Mouse (Mus musculus) layer of hippocampus, adult 2 months (tissue): ENCODE measurements around the gene Iqcf3. TPM values are rescaled to one million over a fixed set of nuclear protein-coding genes. Genes with fewer than 3 reads are reported as not detected.
A peak's percentile ranks its signal among the peaks of the same experiment; 100 is the strongest.

Experiments used
- DNase-seq, 2 experiments: peaks; one replicate each; pipeline ENCODE4 v3.0.0; 2022; ENCODE audit warnings: low spot score in 2 of 2
- H3K27ac ChIP-seq: fragments of 200-600 bp; 2 replicates; pipeline ENCODE4 v1.8.1; 2022
- H3K4me3 ChIP-seq: fragments of 200-600 bp; 2 replicates; pipeline ENCODE4 v1.8.1; 2022; ENCODE audit warnings: mild to moderate bottlenecking
- CTCF ChIP-seq: fragments of 200-600 bp; conservative IDR thresholded peaks from 2 replicates; pipeline ENCODE4 v1.8.1; 2022; ENCODE audit warnings: antibody characterized with exemption, mild to moderate bottlenecking, moderate library complexity
- total RNA-seq, 2 experiments: library from RNA; stranded (reverse); gene quantifications; 2 replicates each; pipeline ENCODE4 v1.2.3; 2021

Iqcf3 gene
- total RNA-seq, 2 experiments from 2014 or later, result not detected

DNA sequence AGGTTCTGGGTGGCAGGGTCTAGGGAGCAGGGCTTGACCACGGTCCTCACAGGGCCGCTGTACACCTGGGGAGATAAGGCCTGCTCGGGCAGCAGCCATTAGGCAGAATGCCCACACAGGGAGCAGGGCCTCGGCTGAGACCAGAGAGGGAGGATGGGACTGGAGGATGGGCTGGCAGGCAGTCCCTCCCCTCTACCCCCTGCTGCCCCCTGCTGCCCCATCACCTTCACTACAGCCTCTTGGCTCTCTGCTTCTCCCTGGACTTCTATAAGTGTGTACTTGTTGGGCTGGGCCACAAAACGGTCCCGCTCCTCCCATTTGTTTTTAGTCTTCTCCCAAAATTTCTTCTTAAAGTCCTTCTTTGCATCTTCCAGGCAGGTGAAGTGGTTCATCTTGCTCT is 87.0 kb downstream of the Iqcf3 start:
- TF ChIP-seq CTCF, result peak; percentile 80
- Histone ChIP-seq H3K4me3 (no peak overlapping the region), H3K27ac (peak overlapping the region; percentile 63)
- peak; percentile 34 to 70 for DNase-seq

DNA sequence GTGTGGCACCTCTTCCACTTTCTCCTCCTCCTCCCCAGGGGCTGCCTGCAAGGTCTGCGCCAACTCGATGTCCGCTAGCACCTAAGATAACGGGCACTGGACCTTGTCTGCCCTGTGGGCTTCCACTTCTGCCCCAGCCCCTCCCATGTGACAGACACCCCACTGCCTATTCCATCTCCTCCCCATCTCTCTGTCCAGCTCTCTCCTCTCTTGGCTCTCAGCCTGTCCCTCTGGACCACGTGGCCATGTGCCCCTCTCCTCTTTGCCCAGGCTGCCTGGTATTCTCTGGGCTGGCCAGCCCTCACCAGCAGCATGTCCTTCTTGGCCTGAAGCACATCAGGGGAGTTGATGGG is 87.7 kb downstream of the Iqcf3 start:
- TF ChIP-seq CTCF, result no peak
- H3K27ac ChIP-seq, result peak overlapping the region; percentile 63; the same call in 1 of the 2 replicates
- peak; percentile 0 to 9 for DNase-seq
- no peak overlapping the region for H3K4me3 ChIP-seq

DNA sequence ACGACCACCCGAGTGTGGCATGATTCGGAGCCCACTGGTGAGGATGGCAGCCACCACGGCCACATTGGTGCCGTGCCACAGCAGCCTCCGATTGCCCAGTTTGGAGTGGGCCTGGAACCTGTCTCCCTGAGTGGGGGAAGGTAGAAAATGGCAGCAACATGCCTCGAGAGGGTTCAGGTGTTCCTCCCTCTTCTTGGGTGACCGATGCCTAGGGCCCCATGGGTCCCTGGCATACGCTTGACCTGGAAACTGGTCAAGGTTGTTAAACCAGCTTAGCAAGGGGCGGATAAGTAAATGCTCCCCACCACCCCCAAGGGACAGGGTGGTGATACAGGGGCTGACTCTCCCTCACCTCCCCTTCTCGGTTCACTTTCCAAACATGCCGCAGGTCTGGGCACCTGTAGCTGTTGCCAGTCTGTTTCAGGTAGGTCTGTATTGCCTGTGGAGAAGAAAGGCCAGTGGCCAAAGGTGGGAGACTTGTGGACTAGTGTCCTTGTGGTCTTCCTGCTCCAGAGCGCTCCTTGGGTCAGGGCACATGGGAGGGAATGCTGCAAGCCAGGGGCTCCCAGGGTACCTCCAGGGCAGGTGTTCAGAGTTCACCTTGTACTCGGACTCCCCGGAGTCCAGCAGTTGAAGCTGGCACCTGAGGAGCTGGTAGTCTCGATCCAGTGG is 88.2 kb downstream of the Iqcf3 start:
- peak; percentile 0 to 7 for DNase-seq
- no peak for TF ChIP-seq CTCF
- no peak overlapping the region for H3K4me3 ChIP-seq
- peak overlapping the region; percentile 77; the same call in 1 of the 2 replicates for H3K27ac ChIP-seq

DNA sequence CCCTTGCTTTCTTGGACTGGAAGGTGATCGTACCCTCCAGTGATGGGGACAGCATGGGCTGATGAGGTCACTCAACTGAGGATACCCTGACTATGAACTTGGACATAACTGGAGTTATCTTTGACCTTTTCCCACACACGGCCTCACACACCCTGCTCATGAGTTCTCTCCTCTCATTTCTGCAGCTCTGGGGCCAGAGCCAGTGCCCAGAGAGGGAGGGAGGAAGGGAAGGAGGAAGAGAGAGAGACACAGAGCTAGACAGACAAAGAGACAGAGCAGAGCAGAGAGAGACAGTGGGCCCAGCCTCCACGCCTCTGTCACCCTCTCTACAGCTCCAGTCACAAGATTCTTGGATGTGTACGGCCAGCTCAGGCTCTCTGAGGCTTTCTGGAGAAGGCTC is 89.1 kb downstream of the Iqcf3 start:
- Histone ChIP-seq H3K27ac (peak overlapping the region; percentile 77), H3K4me3 (no peak overlapping the region)
- peak in 1 of 2 experiments; percentile 9 for DNase-seq
- TF ChIP-seq CTCF, result no peak

DNA sequence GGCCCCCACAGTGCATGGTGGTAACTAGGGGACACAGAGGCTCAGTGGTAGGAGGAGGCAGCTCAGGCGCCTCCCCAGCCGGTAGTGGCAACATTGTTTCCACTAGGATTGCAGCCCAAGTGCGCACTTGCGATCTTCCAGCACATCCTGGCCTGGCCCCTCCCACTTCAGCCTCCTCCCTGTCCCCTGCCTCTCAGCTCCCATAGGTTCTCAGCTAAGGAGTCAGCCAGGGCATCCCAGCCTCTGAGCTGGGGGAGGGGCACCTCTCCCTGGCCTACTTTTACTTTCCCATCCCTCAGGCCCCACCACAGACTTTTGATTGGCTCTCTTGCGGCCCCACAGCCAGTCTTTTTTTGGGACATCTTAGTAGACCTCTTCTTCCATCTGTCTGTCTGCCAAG is 89.5 kb downstream of the Iqcf3 start:
- Histone ChIP-seq H3K4me3 (no peak overlapping the region), H3K27ac (peak overlapping the region; percentile 77)
- no peak for TF ChIP-seq CTCF
- DNase-seq, result peak in 1 of 2 experiments; percentile 15

DNA sequence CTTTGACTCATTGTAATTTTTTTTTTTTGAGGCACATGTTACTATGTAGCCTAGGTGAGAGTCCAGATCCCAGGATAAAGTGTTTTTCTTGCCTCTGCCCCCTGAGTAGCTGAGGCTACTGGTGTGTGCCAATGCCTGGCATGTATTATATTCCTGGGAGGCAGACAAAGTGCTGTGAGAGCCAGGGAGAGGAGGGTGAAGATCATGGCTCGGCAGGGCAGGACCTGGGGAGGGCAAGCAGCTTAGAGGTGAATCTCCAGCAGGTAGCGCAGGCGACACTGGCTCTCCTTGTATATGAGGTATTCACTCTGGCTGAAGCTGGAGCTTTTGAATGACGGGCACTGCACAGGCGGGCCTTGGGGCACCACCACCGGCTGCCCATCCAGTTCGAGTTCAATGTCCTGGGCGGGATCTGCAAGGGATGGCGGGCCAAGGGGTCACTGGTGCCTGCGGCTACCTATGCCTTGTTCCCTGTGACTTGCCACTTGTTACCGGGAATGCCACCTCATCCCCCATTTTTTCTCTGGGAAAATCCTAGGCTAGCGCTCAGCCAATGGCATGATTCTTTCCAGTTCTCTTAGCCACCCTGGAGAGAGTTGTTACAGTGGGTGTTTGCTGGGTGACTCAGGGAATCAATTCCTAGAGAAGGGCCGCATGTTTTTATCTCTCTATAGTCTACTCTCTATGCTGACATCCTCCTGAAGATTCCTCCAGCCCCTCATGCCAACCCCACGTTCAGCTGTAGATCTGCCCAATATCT is 90.3 kb downstream of the Iqcf3 start:
- TF ChIP-seq CTCF, result no peak
- Histone ChIP-seq H3K27ac (peak overlapping the region; percentile 77), H3K4me3 (no peak overlapping the region)
- DNase-seq, result no peak

DNA sequence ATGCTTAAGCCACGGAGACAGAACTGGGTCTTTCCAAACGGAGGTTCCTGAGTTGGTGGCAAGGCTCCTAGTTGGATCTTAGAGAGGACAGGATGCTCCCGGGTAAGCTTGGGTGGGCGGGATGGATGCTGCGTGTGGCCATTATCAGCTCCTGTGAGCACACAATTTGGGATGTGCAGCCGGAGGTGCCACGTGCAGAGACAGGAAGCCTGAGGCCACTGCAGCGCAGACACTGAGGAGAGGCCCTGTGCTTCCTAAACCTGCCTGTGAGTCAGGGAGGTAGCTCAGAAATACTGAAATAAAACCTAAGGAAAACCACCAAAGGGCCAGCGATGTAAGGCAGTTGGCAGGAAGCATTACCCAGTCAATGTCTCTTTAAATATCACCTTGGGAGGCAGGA is 91.7 kb downstream of the Iqcf3 start:
- TF ChIP-seq CTCF, result no peak
- Histone ChIP-seq H3K4me3 (no peak overlapping the region), H3K27ac (no peak overlapping the region)
- no peak for DNase-seq

DNA sequence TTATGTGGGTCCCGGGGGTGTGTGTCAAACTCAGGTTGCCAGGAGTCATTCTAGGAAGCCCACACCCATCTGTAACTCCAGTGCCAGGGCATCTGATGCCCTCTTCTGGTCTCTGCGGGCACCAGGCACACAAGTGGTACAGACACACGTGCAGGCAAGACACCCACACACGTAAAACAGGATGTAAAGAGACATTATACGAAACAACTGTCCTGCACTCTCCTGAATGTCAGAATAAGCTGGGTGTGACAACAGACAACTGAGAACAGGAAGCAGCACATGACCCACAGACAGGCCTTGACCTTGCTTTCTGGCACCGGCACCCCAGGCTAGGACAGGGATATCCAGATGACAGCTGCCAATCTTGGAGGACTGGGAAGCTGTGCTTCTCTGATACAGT is 92.1 kb downstream of the Iqcf3 start:
- DNase-seq, result no peak
- TF ChIP-seq CTCF, result peak; percentile 19; the same call in 1 of the 2 replicates
- Histone ChIP-seq H3K4me3 (no peak overlapping the region), H3K27ac (no peak overlapping the region)

DNA sequence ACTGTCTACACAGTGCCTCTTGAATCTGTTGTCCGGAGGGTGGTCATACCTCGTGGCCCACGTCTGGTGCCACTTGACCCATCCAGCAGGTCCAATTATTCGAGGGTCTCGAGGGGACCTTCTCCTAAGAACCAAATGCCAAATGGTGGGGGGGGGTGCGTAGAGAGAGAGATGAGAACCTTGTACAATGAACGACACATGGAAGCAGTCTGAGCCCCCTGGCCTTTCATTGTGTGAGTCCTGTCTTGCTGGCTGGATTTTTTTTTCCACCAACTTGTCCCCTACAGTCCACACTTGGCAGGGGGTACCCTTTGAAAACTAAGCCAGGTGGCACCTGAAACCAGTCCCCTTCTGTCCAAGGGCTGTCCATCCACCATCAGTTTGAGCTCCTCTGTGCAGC is 93.7 kb downstream of the Iqcf3 start:
- H3K27ac ChIP-seq, result no peak overlapping the region
- no peak for TF ChIP-seq CTCF
- H3K4me3 ChIP-seq, result no peak overlapping the region
- DNase-seq, result no peak

DNA sequence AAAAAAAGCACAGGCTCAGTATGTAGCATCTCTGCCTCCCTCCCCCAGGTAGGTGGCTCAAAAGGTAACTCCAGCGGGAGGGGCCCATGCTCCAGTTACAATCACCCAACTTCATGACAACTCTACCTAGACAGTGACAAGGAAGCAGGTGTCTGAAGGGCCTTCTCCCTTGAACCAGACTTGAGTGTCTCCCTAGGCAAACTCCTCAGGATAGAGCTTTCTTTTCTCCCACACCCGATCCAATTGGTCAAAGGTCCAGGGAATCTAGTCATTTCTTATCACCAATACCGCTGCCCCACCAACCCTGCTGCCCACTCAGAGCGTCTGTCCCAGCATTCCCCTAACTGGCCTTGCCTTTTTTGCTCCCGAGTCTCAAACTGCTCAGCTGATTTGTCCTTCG is 94.7 kb downstream of the Iqcf3 start:
- Histone ChIP-seq H3K27ac (no peak overlapping the region), H3K4me3 (no peak overlapping the region)
- no peak for TF ChIP-seq CTCF
- DNase-seq, result no peak

DNA sequence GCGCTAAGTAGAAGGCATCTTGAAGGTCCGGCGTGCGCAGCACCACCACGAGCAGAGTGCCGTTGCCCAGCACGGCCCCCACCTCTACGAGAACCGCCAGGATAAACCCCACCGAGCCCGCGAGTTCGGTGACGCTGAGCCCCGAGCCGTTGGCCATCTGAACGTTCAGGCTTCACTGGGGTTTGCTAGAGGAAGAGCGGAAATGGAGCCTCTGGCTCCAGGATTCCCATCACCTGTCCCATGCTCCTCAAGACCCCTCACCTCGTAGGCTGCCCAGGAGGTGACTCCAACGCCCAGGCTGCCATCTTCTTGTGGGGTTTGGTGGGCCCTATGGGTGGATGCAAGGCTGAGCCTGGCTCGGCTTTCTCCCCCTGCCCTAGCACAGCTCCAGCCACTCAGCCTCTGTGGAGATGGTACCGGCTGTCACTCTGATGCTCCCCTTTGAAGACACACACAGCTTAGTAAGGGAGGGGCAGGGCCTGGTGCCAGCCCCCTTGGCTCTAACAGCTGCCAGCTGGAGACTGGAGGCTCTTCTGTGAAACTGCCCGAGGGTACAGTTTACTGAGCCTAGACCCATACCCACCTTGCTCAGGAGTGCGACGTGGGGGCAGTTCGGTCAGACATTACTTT is 95.7 kb downstream of the Iqcf3 start, which contains the start of gene Gpr62:
Gpr62 (minus strand) TSS at position 368 of the 630 bp plus-strand sequence.
- DNase-seq, result peak; percentile 67 to 78
- Histone ChIP-seq H3K4me3 (peak within 1 kb of the TSS; percentile 75), H3K27ac (peak within 1 kb of the TSS; percentile 99)
- no peak for TF ChIP-seq CTCF

DNA sequence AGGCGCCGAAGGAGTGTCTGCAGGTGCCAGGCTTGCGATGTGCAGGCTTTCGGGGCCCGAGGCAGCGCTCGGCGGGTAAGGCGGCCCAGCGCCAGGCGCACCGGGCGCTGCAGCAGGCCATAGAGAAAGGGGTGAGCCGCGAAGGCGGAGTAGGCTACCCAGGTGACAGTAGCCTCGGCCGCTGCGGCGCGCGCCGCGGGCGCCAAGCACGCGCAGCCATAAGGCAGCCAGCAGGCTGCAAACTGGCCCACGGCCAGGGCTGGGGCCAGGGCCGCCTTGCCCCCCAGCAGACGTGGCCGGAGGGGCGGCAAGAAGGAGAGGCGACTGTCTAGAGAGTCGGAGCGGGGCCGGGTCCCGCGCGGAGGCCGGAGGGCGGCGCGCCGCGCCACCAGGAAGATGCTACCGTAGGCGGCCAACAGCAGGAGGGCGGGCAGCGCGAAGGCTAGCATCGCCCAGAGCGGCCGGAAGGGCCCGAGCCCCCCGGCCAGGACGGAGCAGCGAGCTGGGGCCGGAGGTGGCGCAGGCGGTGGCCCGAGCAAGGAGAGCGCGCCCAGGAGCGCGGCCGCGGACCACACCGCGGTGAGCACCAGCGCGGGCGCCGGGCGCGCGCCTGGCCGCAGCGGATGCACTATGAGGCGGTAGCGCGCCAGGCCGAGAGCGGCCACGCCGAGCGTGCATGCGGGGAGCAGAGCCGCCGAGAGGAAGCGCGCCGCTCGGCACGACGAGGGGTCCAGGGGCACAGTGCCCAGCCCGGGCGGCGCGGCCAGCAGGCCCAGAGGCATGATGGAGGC is 96.5 kb downstream of the Iqcf3 start:
- peak overlapping the region; percentile 75 for H3K4me3 ChIP-seq
- peak in 1 of 2 experiments; percentile 72 for DNase-seq
- no peak; the same call in 1 of the 2 replicates for TF ChIP-seq CTCF
- H3K27ac ChIP-seq, result peak overlapping the region; percentile 99
